Mouse (Mus musculus) liver, embryonic 14.5 days (tissue): ENCODE results near the gene Hoxa5. TPM values are rescaled to one million over a fixed set of nuclear protein-coding genes. Genes with fewer than 3 reads are reported as not detected.

ENCODE experiments used
- ATAC-seq: fragments of 200-750 bp; cut with Nextera tagmentation; 2 replicates; pipeline ENCODE4 v1.8.0; 2017; ENCODE audit warnings: moderate number of reproducible peaks, mild to moderate bottlenecking, moderate library complexity; ENCODE audit not compliant: insufficient read depth
- DNase-seq, 3 experiments: peaks; one replicate each; pipeline ENCODE4 v3.0.0-alpha.2; 2012 to 2013; ENCODE audit warnings: low read depth in 3 of 3, low spot score in 3 of 3
- H3K27ac ChIP-seq: fragments of 300-500 bp; sonication (generic); 2 replicates; pipeline ENCODE4 v1.5.1; 2014; ENCODE audit warnings: moderate library complexity, mild to moderate bottlenecking, control low read depth, inconsistent platforms
- H3K27me3 ChIP-seq: fragments of 300-500 bp; sonication (generic); 2 replicates; pipeline ENCODE4 v1.6.1; 2014; ENCODE audit warnings: mild to moderate bottlenecking, low read length, moderate library complexity; ENCODE audit not compliant: control insufficient read depth, insufficient read depth
- H3K36me3 ChIP-seq: fragments of 300-500 bp; sonication (generic); replicated peaks from 2 replicates; pipeline ENCODE4 v1.6.1; 2014; ENCODE audit warnings: low read depth; ENCODE audit not compliant: control insufficient read depth, insufficient read depth
- H3K4me1 ChIP-seq, 2 experiments: fragments of 200-500 bp in 1 of 2; fragments of 300-500 bp in 1 of 2; sonication (generic) in 1 of 2; replicated peaks; 2 replicates each; pipeline ENCODE4 v1.6.1; 2012 to 2014; ENCODE audit warnings: antibody characterized with exemption in 1 of 2, inconsistent platforms in 1 of 2, low read length in 1 of 2; ENCODE audit not compliant: control insufficient read depth in 2 of 2, insufficient read depth in 2 of 2
- H3K4me2 ChIP-seq: fragments of 300-500 bp; sonication (generic); 2 replicates; pipeline ENCODE4 v1.6.1; 2014; ENCODE audit warnings: low read depth, mild to moderate bottlenecking, control low read depth, moderate library complexity
- H3K4me3 ChIP-seq, 2 experiments: fragments of 200-500 bp in 1 of 2; fragments of 300-500 bp in 1 of 2; sonication (generic) in 1 of 2; 2 replicates each; pipeline ENCODE4 v1.5.1; 2012 to 2014; ENCODE audit warnings: low read depth in 2 of 2, low read length in 2 of 2, mild to moderate bottlenecking in 2 of 2, control low read depth in 1 of 2, inconsistent platforms in 1 of 2, moderate library complexity in 1 of 2; ENCODE audit not compliant: insufficient read depth in 1 of 2
- H3K9ac ChIP-seq: fragments of 300-500 bp; sonication (generic); replicated peaks from 2 replicates; pipeline ENCODE4 v1.6.1; 2014; ENCODE audit warnings: mild to moderate bottlenecking, control low read depth, moderate library complexity
- H3K9me3 ChIP-seq: fragments of 300-500 bp; sonication (generic); 2 replicates; pipeline ENCODE4 v1.6.1; 2016; ENCODE audit warnings: low read length, mixed read lengths; ENCODE audit not compliant: control insufficient read depth
- CTCF ChIP-seq: IDR thresholded peaks from 2 replicates; pipeline ENCODE4 v1.5.1; 2016; ENCODE audit warnings: antibody characterized with exemption, low read depth, control low read depth
- EP300 ChIP-seq: IDR thresholded peaks from 2 replicates; pipeline ENCODE4 v1.6.1; 2016; ENCODE audit warnings: antibody characterized with exemption, low read depth
- WGBS: fragments of 180-500 bp; shearing (Covaris S2); extraction: QIAGEN DNeasy Blood & Tissue Kit; methylation state at CpG from one replicate; pipeline ENCODE4 v1.1.7; 2014; ENCODE audit not compliant: insufficient replicate concordance; 5-methylcytosine and 5-hydroxymethylcytosine counted together
- polyA plus RNA-seq, 2 experiments: library from polyadenylated mRNA; depleted of rRNA in 1 of 2; stranded (reverse) in 1 of 2; unstranded in 1 of 2; fragments of >200 nt; fragmentation: Nextera tagmentation in 1 of 2; extraction: Ambion mirVana in 1 of 2; gene quantifications; 2 replicates each; pipeline versions ENCODE4 v1.2.1 to v1.2.3; 2012 to 2014

The Hoxa5 gene
- polyA plus RNA-seq, 2 experiments: 0.43 to 0.52 TPM

GRCm38 (mm10) chr6:52182793-52183192 is 21.6 kb downstream of the Hoxa5 start:
- no peak overlapping the region for H3K9ac ChIP-seq
- no peak for TF ChIP-seq EP300
- TF ChIP-seq CTCF: no peak
- 0 out of 4 replicates have a peak, but pooled peaks cover 0 to 3% of the 10 kb centered on the region in 2 experiments for H3K4me1 ChIP-seq
- DNase-seq (no peak), ATAC-seq (no peak)
- no peaks in the 10 kb centered on the region for H3K9me3 ChIP-seq
- no peak overlapping the region for H3K4me2 ChIP-seq
- H3K36me3 ChIP-seq: no peaks in the 10 kb centered on the region
- 56% methylated on average over 1 of the region's 1 CpGs for WGBS
- H3K27me3 ChIP-seq: peaks cover 63% of the 10 kb centered on the region
- no peak overlapping the region for H3K4me3 ChIP-seq
- H3K27ac ChIP-seq: no peak overlapping the region

- 0 out of 4 replicates have a peak, but pooled peaks cover 0 to 3% of the 10 kb centered on the region in 2 experiments for H3K4me1 ChIP-seq
- no peaks in the 10 kb centered on the region for H3K9me3 ChIP-seq
- TF ChIP-seq EP300 (no peak), CTCF (no peak)
- H3K4me3 ChIP-seq: no peak overlapping the region
- no peak for DNase-seq
- H3K27me3 ChIP-seq: peaks cover 65% of the 10 kb centered on the region
- 51% methylated on average over 2 of the region's 2 CpGs for WGBS
- H3K4me2 ChIP-seq: no peak overlapping the region
- ATAC-seq: no peak
- no peak overlapping the region for H3K9ac ChIP-seq
- no peak overlapping the region for H3K27ac ChIP-seq
- H3K36me3 ChIP-seq: no peaks in the 10 kb centered on the region
Observed at GRCm38 (mm10) chr6:52182030-52182429, 22.4 kb downstream of the Hoxa5 start.

GRCm38 (mm10) chr6:52180726-52181125 is 23.7 kb downstream of the Hoxa5 start:
- DNase-seq (no peak), ATAC-seq (no peak)
- Histone ChIP-seq H3K36me3 (no peaks in the 10 kb centered on the region), H3K9me3 (no peaks in the 10 kb centered on the region), H3K9ac (no peak overlapping the region), H3K27me3 (peaks cover 67% of the 10 kb centered on the region), H3K27ac (no peak overlapping the region), H3K4me1 (0 out of 4 replicates have a peak, but pooled peaks cover 0 to 3% of the 10 kb centered on the region in 2 experiments), H3K4me2 (no peak overlapping the region), H3K4me3 (no peak overlapping the region)
- TF ChIP-seq CTCF: no peak
- no peak for TF ChIP-seq EP300
- WGBS: 28% methylated on average over 3 of the region's 3 CpGs

- H3K9ac ChIP-seq: no peak overlapping the region
- no peak overlapping the region for H3K27ac ChIP-seq
- no peak for DNase-seq
Observed at GRCm38 (mm10) chr6:52180213-52180710, 24.1 kb downstream of the Hoxa5 start.

GRCm38 (mm10) chr6:52179690-52180089 is 24.7 kb downstream of the Hoxa5 start:
- no peak overlapping the region for H3K9ac ChIP-seq
- no peaks in the 10 kb centered on the region for H3K9me3 ChIP-seq
- peak overlapping the region; percentile 2 to 21; a peak in 2 of 4 replicates for H3K4me3 ChIP-seq
- H3K27me3 ChIP-seq: peaks cover 67% of the 10 kb centered on the region
- no peak overlapping the region for H3K27ac ChIP-seq
- TF ChIP-seq CTCF (no peak), EP300 (no peak)
- no peak for DNase-seq
- H3K4me2 ChIP-seq: peak overlapping the region; percentile 11
- no peaks in the 10 kb centered on the region for H3K36me3 ChIP-seq
- ATAC-seq: no peak
- WGBS: 8% methylated on average over 10 of the region's 10 CpGs
- H3K4me1 ChIP-seq: 0 out of 4 replicates have a peak, but pooled peaks cover 0 to 3% of the 10 kb centered on the region in 2 experiments

More at GRCm38 (mm10) chr6:52180213-52180710, 24.1 kb downstream of the Hoxa5 start:
- 0 out of 4 replicates have a peak, but pooled peaks cover 0 to 3% of the 10 kb centered on the region in 2 experiments for H3K4me1 ChIP-seq
- ATAC-seq: no peak
- 27% methylated on average over 11 of the region's 11 CpGs for WGBS
- H3K9me3 ChIP-seq: no peaks in the 10 kb centered on the region
- H3K4me2 ChIP-seq: no peak overlapping the region
- H3K4me3 ChIP-seq: no peak overlapping the region
- H3K27me3 ChIP-seq: peaks cover 67% of the 10 kb centered on the region
- no peaks in the 10 kb centered on the region for H3K36me3 ChIP-seq
- no peak for TF ChIP-seq EP300
- TF ChIP-seq CTCF: no peak
